Mouse (Mus musculus) embryonic fibroblast, embryonic 13.5 days (primary cell): ENCODE results near the gene Tenm2. TPM values are rescaled to one million over a fixed set of nuclear protein-coding genes. Genes with fewer than 3 reads are reported as not detected.

ENCODE experiments used
- H3K27ac ChIP-seq: 2 replicates; pipeline ENCODE4 v1.5.1; 2012; ENCODE audit warnings: low read length, control low read depth, inconsistent platforms; ENCODE audit not compliant: insufficient read depth
- H3K4me1 ChIP-seq: 2 replicates; pipeline ENCODE4 v1.6.1; 2011; ENCODE audit warnings: low read length; ENCODE audit not compliant: control insufficient read depth, insufficient read depth
- H3K4me3 ChIP-seq: 2 replicates; pipeline ENCODE4 v1.5.1; 2011; ENCODE audit warnings: mild to moderate bottlenecking, control low read depth, low read length; ENCODE audit not compliant: insufficient read depth
- CTCF ChIP-seq: IDR thresholded peaks from 2 replicates; pipeline ENCODE4 v1.5.1; 2011; ENCODE audit warnings: mild to moderate bottlenecking, control low read depth, low read length, moderate library complexity, borderline replicate concordance; ENCODE audit not compliant: insufficient read depth
- POLR2A ChIP-seq: IDR thresholded peaks from 2 replicates; pipeline ENCODE4 v1.6.1; 2011; ENCODE audit warnings: low read depth, mild to moderate bottlenecking, control low read depth, low read length, moderate library complexity
- polyA plus RNA-seq: library from polyadenylated mRNA; stranded (reverse); fragments of >200 nt; gene quantifications from 2 replicates; pipeline ENCODE4 v1.2.4, GENCODE M21; 2011; ENCODE audit warnings: low read depth; ENCODE audit not compliant: missing spikeins, insufficient read length

The Tenm2 gene
- polyA plus RNA-seq, 1 experiment, result 0.05 TPM

DNA sequence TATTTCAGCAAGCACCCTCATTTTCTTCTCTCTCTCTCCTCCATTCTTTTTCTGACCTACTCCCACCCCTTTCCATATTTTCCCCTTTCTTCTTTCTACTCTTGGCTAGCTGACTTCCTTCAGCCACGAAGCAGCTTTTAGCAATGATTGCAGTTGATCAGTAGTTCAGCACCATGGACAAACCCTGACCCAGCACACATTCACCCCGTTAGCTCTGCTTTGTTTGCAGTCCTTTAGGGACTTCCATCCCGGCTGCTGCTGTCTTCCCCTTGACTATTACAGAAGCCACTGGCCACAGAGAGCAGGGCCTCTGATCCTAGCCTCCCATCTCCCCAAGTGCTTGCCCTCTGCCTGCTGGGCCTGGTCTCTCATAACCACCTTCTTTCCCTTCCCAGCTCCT, 1145.6 kb downstream of the Tenm2 start:
- Histone ChIP-seq H3K4me3 (no peak overlapping the region), H3K4me1 (no peaks in the 10 kb centered on the region), H3K27ac (no peak overlapping the region)
- TF ChIP-seq CTCF (no peak), POLR2A (no peak)

DNA sequence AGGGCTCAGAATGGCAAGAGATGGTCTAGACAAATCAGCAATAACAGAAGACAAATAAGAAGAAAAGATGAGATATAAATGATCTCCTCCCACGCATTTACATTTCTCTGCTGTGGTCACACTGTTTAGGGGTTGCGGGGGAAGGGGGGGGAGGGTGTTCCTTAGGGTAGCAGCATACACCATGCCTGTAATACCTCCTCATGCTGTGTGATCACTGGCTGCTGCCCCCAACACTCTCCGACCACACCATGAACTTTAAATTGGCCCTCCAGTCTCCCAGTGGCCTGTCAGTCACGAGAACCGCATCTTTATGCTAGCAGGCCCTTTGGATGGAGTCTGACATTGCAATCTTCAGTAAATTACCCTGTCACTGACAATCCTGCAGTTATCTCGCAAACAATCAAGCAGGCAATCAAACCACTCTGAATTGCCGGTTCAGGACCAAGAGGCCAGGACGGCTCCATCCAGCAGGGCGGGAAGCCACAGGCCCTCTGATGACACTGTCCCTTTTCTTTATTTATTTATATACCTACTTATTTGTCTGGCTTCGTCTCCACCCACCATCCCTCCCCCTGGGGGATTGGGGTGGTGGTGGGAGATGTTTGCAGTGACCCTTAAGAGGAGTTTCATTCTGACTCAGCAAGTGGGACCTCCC, 1154.2 kb downstream of the Tenm2 start:
- TF ChIP-seq CTCF (no peak), POLR2A (no peak)
- Histone ChIP-seq H3K4me1 (no peaks in the 10 kb centered on the region), H3K4me3 (no peak overlapping the region), H3K27ac (no peak overlapping the region)

DNA sequence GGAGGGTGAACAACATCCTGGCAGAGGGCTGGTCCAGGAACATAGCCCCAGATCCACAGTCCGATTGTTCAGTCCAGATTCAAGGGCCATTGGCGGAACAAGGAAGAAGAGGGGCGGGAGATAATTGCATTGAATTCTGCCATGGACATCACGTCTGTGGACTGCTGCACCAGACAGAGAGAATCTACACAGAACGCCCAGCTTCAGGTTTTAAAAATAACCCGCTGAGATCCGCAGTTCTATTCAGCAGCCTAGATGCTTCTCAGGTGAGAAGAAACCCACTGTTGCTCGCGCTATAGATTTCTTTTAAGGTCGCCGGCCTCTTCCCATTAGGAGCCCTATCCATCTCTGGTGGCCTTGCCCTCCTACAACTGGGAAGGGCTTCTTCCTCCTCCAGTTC, 1155.0 kb downstream of the Tenm2 start:
- no peaks in the 10 kb centered on the region for H3K4me1 ChIP-seq
- H3K27ac ChIP-seq, result no peak overlapping the region
- no peak overlapping the region for H3K4me3 ChIP-seq
- TF ChIP-seq POLR2A (no peak), CTCF (no peak)

DNA sequence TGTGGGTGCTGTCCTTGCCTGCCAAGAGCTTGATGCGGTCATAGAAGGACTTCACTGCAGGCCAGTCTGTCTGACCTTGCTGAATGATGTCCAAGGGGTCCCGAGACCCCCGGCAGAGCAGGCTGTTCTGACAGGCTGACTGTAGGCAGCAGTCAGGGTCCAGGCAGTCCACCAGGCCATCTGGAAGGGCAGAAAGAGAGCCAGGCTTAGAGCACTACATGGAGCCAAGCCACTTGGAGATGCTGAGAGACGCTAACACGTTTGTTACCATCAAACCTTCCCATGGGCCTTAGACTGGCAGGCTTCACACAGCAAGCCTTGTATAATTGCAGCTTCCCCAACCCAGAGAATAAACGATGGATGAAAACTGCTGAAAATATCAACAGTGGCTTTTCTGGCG, 1157.4 kb downstream of the Tenm2 start:
- Histone ChIP-seq H3K4me3 (no peak overlapping the region), H3K27ac (no peak overlapping the region), H3K4me1 (no peaks in the 10 kb centered on the region)
- no peak for TF ChIP-seq POLR2A
- no peak for TF ChIP-seq CTCF

DNA sequence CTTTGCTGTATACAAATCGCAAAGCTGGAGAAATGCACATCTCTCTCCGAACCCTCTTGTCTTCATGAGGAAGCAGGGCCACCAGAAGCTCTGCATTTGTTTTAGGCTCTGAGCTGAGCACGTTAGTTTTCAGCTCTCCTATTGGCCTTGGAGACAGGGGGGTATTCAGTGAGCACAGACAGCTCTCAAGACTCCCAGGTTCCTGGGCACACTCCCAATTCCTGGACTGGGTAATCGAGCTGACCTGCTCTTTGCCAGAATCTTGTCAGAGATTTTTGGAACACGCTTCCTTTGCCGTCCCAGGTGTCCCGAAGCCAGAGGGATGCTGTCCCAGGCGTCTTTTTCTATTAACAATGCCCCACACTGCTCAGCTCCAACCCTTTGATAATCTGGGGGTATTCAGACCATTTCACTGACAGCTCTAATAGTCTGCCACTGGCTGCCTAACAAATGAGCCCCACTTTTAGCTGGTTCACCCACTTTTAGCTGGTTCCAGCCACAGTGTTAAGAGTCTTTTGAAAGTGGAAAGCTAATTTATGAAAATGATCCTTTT, 1161.7 kb downstream of the Tenm2 start:
- no peaks in the 10 kb centered on the region for H3K4me1 ChIP-seq
- H3K27ac ChIP-seq, result no peak overlapping the region
- TF ChIP-seq POLR2A (no peak), CTCF (no peak)
- no peak overlapping the region for H3K4me3 ChIP-seq

DNA sequence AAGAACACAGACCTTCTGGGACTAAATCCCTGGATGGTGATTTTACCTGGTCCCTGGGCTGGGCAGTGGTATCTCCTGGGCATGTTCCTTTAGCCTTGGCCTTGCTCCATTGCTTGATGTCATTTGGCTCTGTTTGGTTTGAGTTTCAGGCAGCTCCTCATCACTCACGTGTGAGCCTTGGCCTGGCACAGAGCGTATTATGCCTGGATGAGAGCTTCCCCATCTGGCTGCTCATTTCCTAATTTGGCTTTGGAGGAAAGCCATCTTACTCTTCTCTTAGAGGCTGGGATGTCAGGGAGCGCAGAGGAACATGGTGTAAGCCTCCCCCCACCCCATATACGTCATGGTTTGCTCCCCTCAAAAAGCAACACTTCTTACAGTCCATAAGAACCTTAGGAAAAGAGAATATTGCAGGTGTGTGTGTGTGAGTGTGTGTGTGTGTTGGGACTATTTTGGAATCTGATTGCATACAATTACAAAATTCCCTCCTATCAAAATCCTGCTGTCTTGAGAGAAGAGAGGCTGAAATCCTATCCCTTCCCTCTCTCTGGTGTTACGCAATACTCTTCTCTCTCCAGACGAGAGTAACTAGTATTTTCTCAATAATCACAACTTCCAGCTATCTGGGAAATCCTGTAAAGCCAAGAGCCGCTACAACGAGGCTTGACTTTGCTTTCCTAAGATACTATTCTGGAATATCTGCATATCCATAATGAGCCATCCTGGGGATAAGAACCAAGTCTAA, 1162.5 kb downstream of the Tenm2 start:
- H3K4me1 ChIP-seq, result no peaks in the 10 kb centered on the region
- H3K27ac ChIP-seq, result no peak overlapping the region
- TF ChIP-seq POLR2A (no peak), CTCF (no peak)
- no peak overlapping the region for H3K4me3 ChIP-seq

DNA sequence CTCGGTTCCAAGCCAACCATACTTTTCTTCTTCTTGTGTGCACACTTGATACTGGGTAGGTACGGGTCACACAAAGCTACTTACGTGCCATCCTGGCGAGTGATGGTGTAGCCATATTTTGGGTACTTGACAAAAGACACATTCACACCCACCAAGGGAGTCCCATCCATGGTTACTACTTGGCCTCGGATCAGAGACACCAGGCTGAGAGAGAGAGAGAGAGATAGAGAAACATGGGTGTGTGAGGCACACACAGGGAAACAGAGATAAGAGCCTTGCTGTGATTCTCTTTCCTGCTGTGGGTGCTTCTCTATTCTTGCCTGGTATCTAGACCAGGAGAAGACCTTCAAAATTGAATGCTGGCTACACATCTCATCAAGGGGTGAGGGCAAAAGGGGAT, 1163.1 kb downstream of the Tenm2 start:
- no peak overlapping the region for H3K4me3 ChIP-seq
- H3K4me1 ChIP-seq, result no peaks in the 10 kb centered on the region
- TF ChIP-seq POLR2A (no peak), CTCF (no peak)
- H3K27ac ChIP-seq, result no peak overlapping the region

DNA sequence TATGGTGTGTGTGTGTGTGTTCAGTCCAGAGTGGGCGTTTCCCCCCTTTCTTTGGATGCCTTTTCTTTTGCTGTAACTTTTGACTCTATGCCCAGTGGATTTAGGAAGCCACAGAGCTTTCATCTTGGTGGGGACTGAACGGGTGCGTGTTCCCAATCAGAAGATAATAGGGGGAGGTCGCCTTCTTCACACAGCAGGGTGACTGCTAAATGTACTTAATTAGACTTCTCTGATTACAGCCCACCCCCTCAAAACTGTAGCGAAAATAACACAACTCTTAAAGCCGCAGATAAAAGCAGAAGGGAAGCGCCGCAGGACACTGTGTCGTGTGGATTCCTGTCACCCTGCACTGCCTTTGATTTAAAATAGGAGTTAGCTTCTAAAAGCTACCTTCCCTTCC, 1163.7 kb downstream of the Tenm2 start:
- H3K4me3 ChIP-seq, result no peak overlapping the region
- H3K27ac ChIP-seq, result no peak overlapping the region
- H3K4me1 ChIP-seq, result no peaks in the 10 kb centered on the region
- TF ChIP-seq POLR2A (no peak), CTCF (no peak)

DNA sequence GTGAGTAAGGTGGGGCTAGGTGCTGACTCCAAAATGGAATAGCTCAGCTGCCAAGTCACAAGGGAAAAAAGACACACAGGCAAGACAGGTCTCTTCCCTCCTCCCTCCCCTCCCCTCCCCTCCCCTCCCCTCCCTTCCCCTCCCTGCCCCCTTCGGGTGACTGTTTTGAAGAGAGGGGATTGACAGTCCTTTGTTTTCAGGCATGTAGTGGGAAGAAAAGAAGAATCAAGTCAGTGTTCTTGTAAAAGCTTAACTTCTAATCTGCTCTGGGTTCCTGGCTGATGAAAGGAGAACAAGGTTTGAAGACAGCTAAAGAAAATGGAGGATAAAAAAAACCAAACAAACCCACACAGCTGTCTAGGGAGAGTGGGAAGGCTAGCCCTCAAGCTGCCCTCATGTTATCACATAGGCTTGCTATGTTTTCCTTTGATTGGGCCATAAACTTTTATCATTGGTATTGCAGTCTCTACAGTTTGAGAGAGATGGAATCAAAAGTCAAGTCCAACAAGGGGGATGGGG, 1176.4 kb downstream of the Tenm2 start:
- Histone ChIP-seq H3K27ac (no peak overlapping the region), H3K4me3 (no peak overlapping the region), H3K4me1 (no peaks in the 10 kb centered on the region)
- TF ChIP-seq POLR2A (no peak), CTCF (no peak)

DNA sequence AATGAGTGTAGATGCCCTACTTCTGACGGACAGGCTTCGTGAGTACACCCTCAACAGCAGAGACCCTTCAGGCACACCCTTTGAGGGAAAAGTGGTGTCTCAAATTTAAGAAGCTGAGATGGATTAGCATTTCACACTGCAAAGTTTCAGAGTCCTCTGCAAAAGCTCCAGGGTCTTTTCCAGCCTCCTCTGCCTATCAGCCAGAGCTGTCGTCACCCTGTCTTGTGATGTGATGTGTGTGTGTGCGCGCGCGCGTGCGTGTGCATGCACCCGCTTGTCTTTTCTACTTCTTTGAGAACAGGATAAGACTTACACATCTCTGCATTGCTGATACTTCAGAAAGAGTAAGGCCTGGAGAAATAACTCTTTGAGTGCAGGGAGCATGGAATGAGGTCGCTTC, 1179.2 kb downstream of the Tenm2 start:
- no peak for TF ChIP-seq CTCF
- no peak for TF ChIP-seq POLR2A
- Histone ChIP-seq H3K4me1 (no peaks in the 10 kb centered on the region), H3K27ac (no peak overlapping the region), H3K4me3 (no peak overlapping the region)
